Mouse (Mus musculus) MEL (cell line): ENCODE measurements around the gene Itpr2. TPM values are rescaled to one million over a fixed set of nuclear protein-coding genes. Genes with fewer than 3 reads are reported as not detected.
A peak's percentile ranks its signal among the peaks of the same experiment; 100 is the strongest.

Source experiments
- DNase-seq: peaks from one replicate; pipeline ENCODE4 v3.0.0; 2011; ENCODE audit warnings: low read depth, low spot score
- H3K27ac ChIP-seq: 2 replicates; pipeline ENCODE4 v1.5.1; 2012; ENCODE audit warnings: low read depth, mild to moderate bottlenecking, control low read depth, low read length, moderate library complexity; ENCODE audit not compliant: control insufficient read depth
- H3K27me3 ChIP-seq, 2 experiments: fragments of 150-350 bp in 1 of 2; sonication (generic) in 1 of 2; 2 replicates each; pipeline ENCODE4 v1.6.1; 2012; ENCODE audit warnings: low read length in 2 of 2, mild to moderate bottlenecking in 2 of 2, improper control_type of control experiment in 1 of 2, moderate library complexity in 1 of 2; ENCODE audit not compliant: insufficient read depth in 2 of 2, control insufficient read depth in 1 of 2
- H3K36me3 ChIP-seq, 2 experiments: 2 replicates each; pipeline ENCODE4 v1.6.1; 2012 to 2014; ENCODE audit warnings: low read length in 2 of 2, improper control_type of control experiment in 1 of 2, inconsistent platforms in 1 of 2, mild to moderate bottlenecking in 1 of 2; ENCODE audit not compliant: insufficient read depth in 2 of 2, control insufficient read depth in 1 of 2
- H3K4me1 ChIP-seq, 2 experiments: fragments of 150-350 bp in 1 of 2; sonication (generic) in 1 of 2; 2 replicates each; pipeline ENCODE4 v1.6.1; 2012; ENCODE audit warnings: low read length in 2 of 2, improper control_type of control experiment in 1 of 2, mild to moderate bottlenecking in 1 of 2; ENCODE audit not compliant: insufficient read depth in 2 of 2, control insufficient read depth in 1 of 2
- H3K4me3 ChIP-seq, 2 experiments: fragments of 150-350 bp in 1 of 2; sonication (generic) in 1 of 2; 2 replicates each; pipeline ENCODE4 v1.5.1; 2012; ENCODE audit warnings: low read depth in 2 of 2, low read length in 2 of 2, mild to moderate bottlenecking in 2 of 2, moderate library complexity in 2 of 2, control low read depth in 1 of 2, improper control_type of control experiment in 1 of 2; ENCODE audit not compliant: control insufficient read depth in 1 of 2, insufficient read depth in 1 of 2
- H3K79me2 ChIP-seq: 2 replicates; pipeline ENCODE4 v1.6.1; 2012; ENCODE audit warnings: mild to moderate bottlenecking, low read length, moderate library complexity; ENCODE audit not compliant: control insufficient read depth, poor library complexity, insufficient read depth
- H3K9ac ChIP-seq: 2 replicates; pipeline ENCODE4 v1.6.1; 2012; ENCODE audit warnings: low read depth, mild to moderate bottlenecking, control low read depth, low read length, moderate library complexity; ENCODE audit not compliant: control insufficient read depth, poor library complexity, severe bottlenecking
- H3K9me3 ChIP-seq: fragments of 150-350 bp; sonication (generic); replicated peaks from 2 replicates; pipeline ENCODE4 v1.6.1; 2012; ENCODE audit warnings: mild to moderate bottlenecking, low read length, improper control_type of control experiment, moderate library complexity; ENCODE audit not compliant: insufficient read depth
- CTCF ChIP-seq, 3 experiments: IDR thresholded peaks in 2 of 3; conservative IDR thresholded peaks in 1 of 3; 2 replicates each; pipeline ENCODE4 v1.5.1; 2011 to 2012; ENCODE audit warnings: low read length in 3 of 3, low read depth in 2 of 3, mild to moderate bottlenecking in 2 of 3, improper control_type of control experiment in 1 of 3, inconsistent platforms in 1 of 3, mixed read lengths in 1 of 3, moderate library complexity in 1 of 3; ENCODE audit not compliant: control insufficient read depth in 1 of 3, insufficient read depth in 1 of 3, poor library complexity in 1 of 3, severe bottlenecking in 1 of 3
- E2F4 ChIP-seq: IDR thresholded peaks from 2 replicates; pipeline ENCODE4 v1.6.1; 2011; ENCODE audit warnings: low read depth, low read length, improper control_type of control experiment, borderline replicate concordance
- ELF1 ChIP-seq: IDR thresholded peaks from 2 replicates; pipeline ENCODE4 v1.6.1; 2014; ENCODE audit warnings: low read depth, mild to moderate bottlenecking, inconsistent platforms, low read length, improper control_type of control experiment, moderate library complexity
- EP300 ChIP-seq, 2 experiments: IDR thresholded peaks; 2 replicates each; pipeline ENCODE4 v1.6.1; 2011; ENCODE audit warnings: improper control_type of control experiment in 2 of 2, low read length in 2 of 2, low read depth in 1 of 2, mild to moderate bottlenecking in 1 of 2
- ETS1 ChIP-seq: IDR thresholded peaks from 2 replicates; pipeline ENCODE4 v1.6.1; 2012; ENCODE audit warnings: low read depth, mild to moderate bottlenecking, inconsistent platforms, low read length, improper control_type of control experiment, moderate library complexity
- GABPA ChIP-seq: IDR thresholded peaks from 2 replicates; pipeline ENCODE4 v1.6.1; 2012; ENCODE audit warnings: low read depth, mild to moderate bottlenecking, inconsistent platforms, low read length, improper control_type of control experiment, moderate library complexity
- GATA1 ChIP-seq: IDR thresholded peaks from 2 replicates; pipeline ENCODE4 v1.6.1; 2011; ENCODE audit warnings: low read depth, low read length, improper control_type of control experiment
- HCFC1 ChIP-seq: IDR thresholded peaks from 2 replicates; pipeline ENCODE4 v1.6.1; 2012; ENCODE audit warnings: low read depth, mild to moderate bottlenecking, inconsistent platforms, low read length, improper control_type of control experiment, moderate library complexity
- KAT2A ChIP-seq: conservative IDR thresholded peaks from 2 replicates; pipeline ENCODE4 v1.6.1; 2012; ENCODE audit warnings: low read depth, low read length, improper control_type of control experiment, inconsistent platforms
- MAFK ChIP-seq: IDR thresholded peaks from 2 replicates; pipeline ENCODE4 v1.6.1; 2011; ENCODE audit warnings: low read depth, mild to moderate bottlenecking, low read length, improper control_type of control experiment, borderline replicate concordance
- MAX ChIP-seq: IDR thresholded peaks from 2 replicates; pipeline ENCODE4 v1.6.1; 2011; ENCODE audit warnings: low read length, improper control_type of control experiment
- MXI1 ChIP-seq: IDR thresholded peaks from 2 replicates; pipeline ENCODE4 v1.6.1; 2011; ENCODE audit warnings: mild to moderate bottlenecking, low read depth, low read length, improper control_type of control experiment
- NELFE ChIP-seq: IDR thresholded peaks from 2 replicates; pipeline ENCODE4 v1.6.1; 2011; ENCODE audit warnings: low read depth, low read length, improper control_type of control experiment
- NRF1 ChIP-seq: IDR thresholded peaks from 2 replicates; pipeline ENCODE4 v1.6.1; 2014; ENCODE audit warnings: low read depth, mild to moderate bottlenecking, inconsistent platforms, low read length, improper control_type of control experiment, moderate library complexity; ENCODE audit not compliant: poor library complexity, insufficient read depth, severe bottlenecking
- POLR2A ChIP-seq, 2 experiments: IDR thresholded peaks; 2 replicates each; pipeline ENCODE4 v1.6.1; 2011 to 2012; ENCODE audit warnings: low read length in 2 of 2, mild to moderate bottlenecking in 2 of 2, control low read depth in 1 of 2, improper control_type of control experiment in 1 of 2, low read depth in 1 of 2, moderate library complexity in 1 of 2; ENCODE audit not compliant: control insufficient read depth in 1 of 2, insufficient read depth in 1 of 2, poor library complexity in 1 of 2
- POLR2AphosphoS2 ChIP-seq: IDR thresholded peaks from 2 replicates; pipeline ENCODE4 v1.6.1; 2011; ENCODE audit warnings: low read length, improper control_type of control experiment
- RAD21 ChIP-seq: IDR thresholded peaks from 2 replicates; pipeline ENCODE4 v1.6.1; 2011; ENCODE audit warnings: mild to moderate bottlenecking, low read depth, low read length, improper control_type of control experiment
- RCOR1 ChIP-seq: IDR thresholded peaks from 2 replicates; pipeline ENCODE4 v1.6.1; 2012; ENCODE audit warnings: low read depth, mild to moderate bottlenecking, inconsistent platforms, low read length, improper control_type of control experiment
- SIN3A ChIP-seq: IDR thresholded peaks from 2 replicates; pipeline ENCODE4 v1.6.1; 2012; ENCODE audit warnings: low read length, improper control_type of control experiment, inconsistent platforms
- SMC3 ChIP-seq: IDR thresholded peaks from 2 replicates; pipeline ENCODE4 v1.6.1; 2011; ENCODE audit warnings: low read depth, low read length, improper control_type of control experiment
- TAL1 ChIP-seq: IDR thresholded peaks from 2 replicates; pipeline ENCODE4 v1.6.1; 2012; ENCODE audit warnings: mild to moderate bottlenecking, inconsistent platforms, low read length, moderate library complexity, mixed read lengths
- TCF12 ChIP-seq: IDR thresholded peaks from 2 replicates; pipeline ENCODE4 v1.6.1; 2014; ENCODE audit warnings: low read depth, mild to moderate bottlenecking, inconsistent platforms, low read length, improper control_type of control experiment, moderate library complexity
- UBTF ChIP-seq: IDR thresholded peaks from 2 replicates; pipeline ENCODE4 v1.6.1; 2012; ENCODE audit warnings: low read depth, mild to moderate bottlenecking, inconsistent platforms, low read length, improper control_type of control experiment, moderate library complexity, borderline replicate concordance; ENCODE audit not compliant: insufficient read depth
- USF1 ChIP-seq: IDR thresholded peaks from 2 replicates; pipeline ENCODE4 v1.6.1; 2014; ENCODE audit warnings: low read depth, mild to moderate bottlenecking, inconsistent platforms, low read length, improper control_type of control experiment, moderate library complexity
- USF2 ChIP-seq, 2 experiments: IDR thresholded peaks; 2 replicates each; pipeline ENCODE4 v1.6.1; 2011 to 2012; ENCODE audit warnings: improper control_type of control experiment in 2 of 2, low read length in 2 of 2, borderline replicate concordance in 1 of 2, inconsistent platforms in 1 of 2, low read depth in 1 of 2, mild to moderate bottlenecking in 1 of 2; ENCODE audit not compliant: insufficient read depth in 1 of 2
- ZC3H11A ChIP-seq: IDR thresholded peaks from 2 replicates; pipeline ENCODE4 v1.6.1; 2012; ENCODE audit warnings: low read depth, mild to moderate bottlenecking, inconsistent platforms, low read length, improper control_type of control experiment
- ZKSCAN1 ChIP-seq: IDR thresholded peaks from 2 replicates; pipeline ENCODE4 v1.6.1; 2012; ENCODE audit warnings: low read depth, mild to moderate bottlenecking, inconsistent platforms, low read length, improper control_type of control experiment, moderate library complexity
- ZNF384 ChIP-seq: IDR thresholded peaks from 2 replicates; pipeline ENCODE4 v1.6.1; 2012; ENCODE audit warnings: low read depth, mild to moderate bottlenecking, inconsistent platforms, low read length, improper control_type of control experiment
- polyA plus RNA-seq, 2 experiments: library from polyadenylated mRNA; stranded (reverse) in 1 of 2; unstranded in 1 of 2; fragments of >175 nt in 1 of 2; fragments of >200 nt in 1 of 2; gene quantifications; 2 replicates each; pipeline versions ENCODE4 v1.2.1 to v1.2.4; 2012; ENCODE audit warnings: low replicate concordance in 2 of 2, low read depth in 1 of 2; ENCODE audit not compliant: insufficient read length in 2 of 2, insufficient read depth in 1 of 2, missing spikeins in 1 of 2
- total RNA-seq: library from RNA; depleted of rRNA; stranded (reverse); fragments of 300-350 nt; gene quantifications from 2 replicates; pipeline ENCODE4 v1.2.3, GENCODE M21; 2012

The Itpr2 gene
- total and polyA plus RNA-seq, 3 experiments = 1.5 to 3.0 TPM; not detected in 1

GRCm38 (mm10) chr6:146258751-146259150 is 243.3 kb downstream of the Itpr2 start:
- TF ChIP-seq EP300 (IDR thresholded peaks at IDR 0.05; ENCODE audit: low read depth in 1 of 2, low read length in 2 of 2) = no peak
- no peak for TF ChIP-seq ZNF384
- no peak for TF ChIP-seq GABPA
- TF ChIP-seq MXI1 = no peak
- no peak for TF ChIP-seq CTCF (IDR thresholded peaks at IDR 0.05 in 2 of 3, conservative IDR thresholded peaks at IDR 0.05 in 1 of 3; ENCODE audit: control insufficient read depth in 1 of 3, insufficient read depth in 1 of 3, low read depth in 2 of 3, low read length in 3 of 3, poor library complexity in 1 of 3, severe bottlenecking in 1 of 3)
- no peak for TF ChIP-seq ZKSCAN1
- no peak for TF ChIP-seq TAL1
- TF ChIP-seq HCFC1 = no peak
- no peak for TF ChIP-seq UBTF
- no peak for TF ChIP-seq USF1
- TF ChIP-seq MAX = no peak
- Histone ChIP-seq H3K9ac (no peak overlapping the region), H3K27ac (no peak overlapping the region), H3K79me2 (no peaks in the 10 kb centered on the region), H3K4me3 (no peak overlapping the region), H3K36me3 (peaks cover 0 to 6% of the 10 kb centered on the region in 2 experiments; a peak in 1 of 4 replicates), H3K9me3 (no peaks in the 10 kb centered on the region), H3K4me1 (peaks cover 0 to 5% of the 10 kb centered on the region in 2 experiments; a peak in 1 of 4 replicates), H3K27me3 (no peaks in the 10 kb centered on the region)
- DNase-seq = no peak

DNA sequence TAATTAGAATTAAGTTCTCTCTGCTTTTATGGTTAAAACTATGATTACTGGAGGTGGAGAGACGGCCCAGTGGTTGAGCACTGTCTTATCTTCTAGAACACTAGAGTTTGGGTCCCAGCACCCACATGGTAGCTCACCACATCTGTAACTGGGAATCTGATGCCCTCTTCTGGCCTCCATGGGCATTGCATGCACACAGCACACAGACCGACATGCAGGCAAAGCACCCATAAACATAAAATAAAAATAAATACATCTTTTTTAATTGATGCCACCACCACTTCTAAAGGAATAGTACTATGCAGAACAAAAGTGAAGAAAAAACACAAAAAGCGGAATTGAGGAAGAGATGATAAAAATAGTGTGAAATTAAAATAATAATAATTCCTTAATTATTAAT is 243.8 kb downstream of the Itpr2 start:
- H3K36me3 ChIP-seq = peaks cover 0 to 6% of the 10 kb centered on the region in 2 experiments; a peak in 1 of 4 replicates
- no peak overlapping the region for H3K9ac ChIP-seq

More for the DNA sequence above, 243.8 kb downstream of the Itpr2 start:
- Histone ChIP-seq H3K9me3 (no peaks in the 10 kb centered on the region), H3K27ac (no peak overlapping the region), H3K4me3 (no peak overlapping the region), H3K27me3 (no peaks in the 10 kb centered on the region), H3K4me1 (peaks cover 0 to 5% of the 10 kb centered on the region in 2 experiments; a peak in 1 of 4 replicates), H3K79me2 (no peaks in the 10 kb centered on the region)
- DNase-seq = peak; percentile 46
- TF ChIP-seq UBTF (no peak), MAX (no peak), MAFK (no peak), ELF1 (no peak), POLR2AphosphoS2 (no peak), ZNF384 (no peak), ZC3H11A (peak; percentile 54), MXI1 (no peak), RAD21 (peak; percentile 59), RCOR1 (no peak), GATA1 (no peak), CTCF (IDR thresholded peaks at IDR 0.05 in 2 of 3, conservative IDR thresholded peaks at IDR 0.05 in 1 of 3; ENCODE audit: control insufficient read depth in 1 of 3, insufficient read depth in 1 of 3, low read depth in 2 of 3, low read length in 3 of 3, poor library complexity in 1 of 3, severe bottlenecking in 1 of 3) (peak; percentile 41 to 59 (median 53)), SMC3 (peak; percentile 59), E2F4 (no peak), SIN3A (no peak), ETS1 (no peak), NRF1 (no peak), KAT2A (no peak), POLR2A (IDR thresholded peaks at IDR 0.05; ENCODE audit: control insufficient read depth in 1 of 2, insufficient read depth in 1 of 2, low read depth in 1 of 2, low read length in 2 of 2, poor library complexity in 1 of 2) (no peak), USF2 (IDR thresholded peaks at IDR 0.05; ENCODE audit: borderline replicate concordance in 1 of 2, insufficient read depth in 1 of 2, low read depth in 1 of 2, low read length in 2 of 2) (no peak), NELFE (no peak), EP300 (IDR thresholded peaks at IDR 0.05; ENCODE audit: low read depth in 1 of 2, low read length in 2 of 2) (no peak), TCF12 (no peak)
- TF ChIP-seq, all 39 proteins: peak for 4
